Mouse (Mus musculus) embryo, embryonic 10.5 days (tissue): ENCODE data around the gene 1700001J03Rik.
A peak's percentile ranks its signal among the peaks of the same experiment; 100 is the strongest.
"Not testable (repeated sequence)": the region's sequence is repeated elsewhere in the genome, so short reads cannot be mapped to it uniquely, and the experiment has no call there.

ENCODE experiments used
- DNase-seq: peaks from one replicate; pipeline ENCODE4 v3.0.0-alpha.2; 2015; ENCODE audit warnings: low spot score

1700001J03Rik gene

DNA sequence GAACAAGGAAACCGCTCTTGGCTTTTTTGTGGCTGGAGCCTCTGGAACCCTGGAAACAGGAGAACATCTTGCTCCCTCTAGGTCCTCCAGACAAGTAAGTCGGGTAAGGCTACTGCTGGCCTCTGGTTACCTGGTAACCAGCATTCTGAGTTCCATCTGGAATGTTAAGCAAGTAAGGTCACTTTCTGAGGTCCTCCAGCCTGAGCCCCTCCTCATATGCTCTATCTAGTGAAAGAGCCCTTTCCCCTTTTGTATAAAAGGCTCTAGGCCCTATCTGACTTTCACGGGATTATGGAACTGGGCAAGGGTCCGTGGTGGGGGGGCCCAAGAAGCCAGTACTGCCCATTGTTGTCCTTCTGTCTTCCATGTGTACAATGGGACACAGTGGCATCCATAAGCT, at the start of gene 1700001J03Rik:
1700001J03Rik (minus strand) TSS at position 101 of the 400 bp plus-strand sequence.
- DNase-seq = not testable (repeated sequence)

- DNase-seq = no peak
These were observed 49.2 kb upstream of the 1700001J03Rik start for GRCm38 (mm10) chr5:146234336-146234735.

DNA sequence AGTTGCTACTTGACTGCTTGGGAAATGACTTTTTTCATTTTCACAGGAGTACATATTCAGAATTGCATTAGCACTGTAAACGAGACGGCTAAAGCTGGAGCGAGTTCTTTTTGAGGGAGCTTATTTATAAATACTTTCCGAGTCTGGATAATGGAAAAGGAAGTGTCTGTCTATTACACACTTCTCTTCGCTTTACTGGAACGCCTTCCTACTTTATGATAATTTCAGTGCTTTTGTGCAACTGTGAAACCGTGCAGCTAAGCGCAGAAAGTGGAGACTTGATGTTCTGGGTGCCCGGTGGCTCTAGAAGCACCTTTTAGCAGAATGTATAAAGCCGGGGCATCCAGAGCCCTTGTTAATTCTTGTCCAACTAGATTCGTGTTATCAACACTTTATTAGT, 47.7 kb upstream of the 1700001J03Rik start:
- no peak for DNase-seq

GRCm38 (mm10) chr5:146232056-146232675, 47.1 kb upstream of the 1700001J03Rik start:
- no peak for DNase-seq

- peak; percentile 26 for DNase-seq
These were observed 46.5 kb upstream of the 1700001J03Rik start for GRCm38 (mm10) chr5:146231655-146231996.

DNA sequence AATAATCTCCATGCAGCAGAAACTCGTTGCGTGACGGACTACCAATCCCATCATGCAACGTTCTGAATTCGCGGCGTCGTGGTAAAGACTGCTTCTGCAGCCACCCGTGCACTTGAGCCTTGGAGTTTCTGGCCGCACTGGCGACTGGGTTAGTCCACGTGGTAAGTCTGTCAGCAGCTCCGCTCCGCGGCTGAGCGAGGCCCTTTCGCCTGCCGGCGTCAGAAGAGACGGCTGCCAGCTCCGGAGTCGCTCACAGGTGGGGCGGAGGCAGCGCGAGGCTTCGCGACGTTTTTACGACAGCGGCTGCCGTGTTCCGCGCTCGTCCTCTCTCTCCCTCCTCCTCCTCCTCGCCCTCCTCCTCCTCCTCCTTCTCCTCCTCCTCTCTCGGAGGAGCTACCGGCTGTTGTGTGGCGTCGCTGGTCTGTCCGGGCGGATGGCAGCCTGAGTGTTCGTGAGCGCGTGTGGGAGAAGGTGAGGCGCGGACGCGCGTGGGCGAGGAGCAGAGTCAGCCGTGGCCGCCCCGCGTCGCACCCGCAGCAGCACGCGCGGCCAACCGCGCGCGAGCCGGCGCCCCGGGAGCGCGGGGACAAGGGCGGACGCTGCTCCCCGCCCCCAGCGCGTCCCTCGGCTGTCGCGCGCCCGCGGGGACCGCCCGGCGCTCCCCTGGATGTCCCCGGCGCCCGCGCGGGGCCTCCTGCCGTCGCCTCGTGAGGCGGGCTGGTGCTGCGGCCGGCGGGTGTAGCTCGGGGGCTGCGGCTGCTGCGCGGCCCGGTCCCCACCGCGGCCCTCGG, 46.0 kb upstream of the 1700001J03Rik start, which contains the start of gene Cdk8:
Cdk8 (plus strand) TSS at position 367 of the 791 bp plus-strand sequence.
- peak; percentile 95 for DNase-seq

GRCm38 (mm10) chr5:146229869-146230650, 45.0 kb upstream of the 1700001J03Rik start:
- DNase-seq = peak; percentile 19

DNA sequence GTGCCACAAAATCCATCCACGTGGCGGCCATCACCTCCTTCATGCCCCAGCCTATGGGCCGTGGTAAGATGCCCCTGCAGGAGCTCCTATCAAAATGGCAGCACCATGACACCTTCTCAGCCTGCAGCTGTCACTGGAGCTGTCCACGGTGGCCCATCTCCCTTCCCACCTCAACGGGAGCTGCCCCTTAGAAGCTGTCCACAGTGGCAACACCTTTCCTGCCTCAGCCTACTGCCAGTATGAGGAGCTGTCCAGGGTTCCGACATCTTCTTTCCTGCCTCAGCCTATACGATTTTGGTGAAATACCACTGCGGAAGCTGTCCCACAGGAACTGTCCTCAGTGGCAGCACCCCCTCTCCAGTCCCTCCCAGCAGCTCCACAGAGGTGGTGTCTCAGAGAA, 42.4 kb upstream of the 1700001J03Rik start:
- no peak for DNase-seq

DNA sequence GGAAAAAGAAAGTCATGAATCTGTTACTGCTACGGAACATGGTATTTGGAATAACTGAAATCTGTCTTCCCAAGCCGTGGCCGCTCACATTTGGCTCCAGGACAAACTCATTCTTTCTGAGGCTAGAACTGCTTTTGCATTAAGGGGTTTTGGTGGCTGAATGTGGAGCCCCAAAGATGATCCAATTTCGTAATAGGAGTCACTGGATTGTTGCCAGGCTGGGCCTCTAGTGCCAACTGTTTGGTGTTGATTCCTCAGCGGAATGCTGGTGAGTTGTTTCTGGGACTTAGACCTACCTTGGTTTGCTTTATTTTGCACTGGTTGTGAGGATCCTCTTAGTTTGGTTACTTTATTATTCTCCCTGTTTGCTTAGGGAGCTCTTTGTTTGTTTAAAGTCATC, 38.7 kb upstream of the 1700001J03Rik start:
- no peak for DNase-seq

DNA sequence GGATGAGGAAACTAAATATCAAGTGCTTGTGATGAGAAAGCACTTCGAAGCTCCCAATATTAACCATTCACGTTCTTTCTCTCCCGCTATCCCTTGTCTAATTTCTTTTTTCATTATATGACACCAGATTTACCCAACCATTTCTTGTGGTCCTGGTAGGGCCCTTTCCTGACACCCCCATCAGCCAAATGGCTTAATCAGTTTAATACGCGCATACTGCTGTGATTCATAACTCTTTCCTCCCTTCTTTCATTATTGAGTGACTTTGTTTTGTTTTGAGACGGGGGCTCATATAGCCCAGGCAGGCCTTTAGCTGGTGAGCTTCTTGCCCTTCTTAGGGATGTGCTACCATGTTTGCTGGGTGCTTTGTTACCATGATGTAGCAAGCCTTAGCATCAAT, 36.6 kb upstream of the 1700001J03Rik start:
- no peak for DNase-seq

DNA sequence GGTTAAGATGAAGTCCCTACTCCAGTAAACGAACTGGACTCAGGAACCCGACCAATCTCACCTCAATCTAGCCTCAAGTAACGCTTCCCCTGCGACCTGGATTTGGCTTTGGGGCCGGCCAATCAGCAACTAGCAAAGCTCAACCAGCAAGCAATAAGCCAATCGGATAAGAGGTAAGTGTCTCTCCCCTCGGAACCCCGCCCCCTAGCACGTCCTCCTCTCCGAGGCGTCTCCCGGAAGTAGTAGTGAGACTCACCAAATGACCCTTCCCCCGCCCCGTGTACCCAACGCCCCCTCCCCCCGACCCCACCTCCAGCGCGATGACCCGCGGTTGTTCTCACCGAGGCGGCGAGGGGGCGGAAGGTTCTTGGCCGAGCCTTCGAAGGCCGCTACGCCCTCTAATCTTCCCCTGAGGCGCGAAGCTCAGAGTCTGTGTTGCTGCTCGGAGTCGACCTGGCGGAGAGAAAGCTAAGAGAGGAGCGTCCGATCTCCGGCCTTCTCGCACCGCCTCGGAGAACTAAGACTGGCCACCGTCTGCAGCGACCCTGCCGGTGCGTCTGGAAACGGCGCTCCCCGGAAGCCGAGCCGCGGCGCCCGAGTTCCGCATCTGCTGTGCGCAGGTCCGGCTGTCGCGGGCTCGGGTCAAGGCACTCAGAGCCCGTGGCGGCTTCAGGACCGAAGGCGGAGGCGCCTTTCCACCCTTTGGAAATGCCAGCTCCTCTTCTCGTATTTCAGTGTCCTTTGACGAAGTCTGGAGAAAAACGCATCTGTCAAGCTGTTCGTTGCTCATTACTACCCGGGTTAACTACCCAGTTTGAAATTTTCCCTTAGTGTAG, 36.0 kb upstream of the 1700001J03Rik start, which contains the start of gene Rnf6:
Rnf6 (minus strand) TSS at position 677 of the 836 bp plus-strand sequence.
- DNase-seq = peak; percentile 98

GRCm38 (mm10) chr5:146220501-146220878, 35.4 kb upstream of the 1700001J03Rik start:
- DNase-seq = no peak

- no peak for DNase-seq
These were observed 20.4 kb upstream of the 1700001J03Rik start for GRCm38 (mm10) chr5:146205537-146205936.

GRCm38 (mm10) chr5:146203921-146204320, 18.8 kb upstream of the 1700001J03Rik start:
- DNase-seq = no peak

DNA sequence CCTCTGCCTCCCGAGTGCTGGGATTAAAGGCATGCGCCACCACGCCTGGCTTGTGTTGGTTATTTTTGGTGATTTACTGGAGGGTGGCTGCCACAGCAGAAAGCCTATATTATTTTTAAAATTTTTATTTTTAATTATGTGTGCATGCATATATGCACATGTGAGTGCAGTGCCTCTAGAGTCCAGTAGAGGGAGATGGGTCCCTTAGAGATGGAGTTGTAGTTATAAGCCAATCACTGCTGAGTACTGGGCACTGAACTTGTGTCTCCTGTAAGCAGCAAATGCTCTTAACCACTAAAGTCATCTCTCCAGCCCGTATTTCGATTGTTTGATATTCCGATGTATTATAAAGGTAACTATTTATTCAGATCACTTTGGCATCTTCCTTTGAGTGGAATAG, 15.5 kb upstream of the 1700001J03Rik start:
- no peak for DNase-seq

GRCm38 (mm10) chr5:146199540-146199939, 14.4 kb upstream of the 1700001J03Rik start:
- DNase-seq = no peak

- DNase-seq = no peak
These were observed 14.0 kb upstream of the 1700001J03Rik start for GRCm38 (mm10) chr5:146199073-146199472.

DNA sequence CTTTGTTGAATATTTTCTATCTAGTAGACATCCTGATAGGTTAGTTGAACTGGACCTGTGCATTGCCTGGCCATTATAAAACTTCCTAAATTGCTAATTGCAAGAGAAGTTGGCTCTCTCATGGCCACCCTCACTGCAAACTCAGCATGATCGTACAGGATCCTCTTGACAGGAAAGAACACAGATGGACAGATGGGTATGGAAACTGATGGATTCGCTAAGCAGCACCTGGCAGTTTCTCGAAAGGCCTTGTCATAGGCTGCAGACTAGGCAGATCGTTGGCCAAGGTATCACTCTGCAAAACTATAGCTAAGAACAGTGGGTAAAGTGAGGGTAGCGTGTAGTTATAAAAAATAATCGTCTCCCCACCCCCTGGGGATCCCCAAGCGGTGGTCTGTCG, 8.3 kb upstream of the 1700001J03Rik start:
- DNase-seq = no peak

- no peak for DNase-seq
These were observed 5.6 kb upstream of the 1700001J03Rik start for GRCm38 (mm10) chr5:146190501-146191269.

- DNase-seq = no peak
These were observed 5.0 kb upstream of the 1700001J03Rik start for GRCm38 (mm10) chr5:146190093-146190492.

DNA sequence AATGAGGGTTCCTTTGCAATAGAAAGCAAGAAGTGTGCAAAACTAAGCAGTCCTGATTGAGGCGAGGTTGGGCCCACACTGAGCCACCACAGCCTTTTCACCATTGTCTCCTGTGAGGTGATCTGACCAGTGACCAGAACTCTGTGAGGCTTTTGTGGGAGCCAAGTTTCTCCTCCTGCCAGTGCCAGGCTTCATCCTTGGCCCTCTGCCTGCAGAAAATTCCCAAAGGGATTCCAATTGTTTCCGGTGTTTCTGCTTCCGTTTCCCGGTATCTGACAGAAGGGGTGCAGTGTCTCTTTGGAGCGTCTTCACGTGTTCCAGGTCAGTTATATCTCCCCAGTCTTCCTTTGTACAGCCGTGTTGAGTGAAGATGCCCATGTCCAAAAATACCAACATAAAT, 3.6 kb upstream of the 1700001J03Rik start:
- no peak for DNase-seq
